Mouse (Mus musculus) erythroblast, adult 5-6 weeks (primary cell): ENCODE measurements around the gene Eps8l3. TPM values are rescaled to one million over a fixed set of nuclear protein-coding genes. Genes with fewer than 3 reads are reported as not detected.

Source experiments
- ATAC-seq: replicated peaks from 2 replicates; pipeline ENCODE4 v1.8.0; 2016; ENCODE audit warnings: moderate number of reproducible peaks, mild to moderate bottlenecking, moderate TSS enrichment, inconsistent platforms; ENCODE audit not compliant: poor library complexity, low FRiP score, severe bottlenecking
- total RNA-seq, 2 experiments: library from RNA; stranded (forward) in 1 of 2; stranded (reverse) in 1 of 2; fragments of 150-400 nt in 1 of 2; fragments of 200-764, 138-1000 nt in 1 of 2; gene quantifications; 2 replicates each; pipeline versions ENCODE4 v1.2.3 to v1.2.4; 2015 to 2017; ENCODE audit warnings: low replicate concordance in 2 of 2

Gene Eps8l3
- 1.5 TPM in 1 of 2 replicates, not detected in the other for total RNA-seq (2015; ENCODE audit: low replicate concordance)
- not detected in 2 replicates for total RNA-seq (2017; ENCODE audit: low replicate concordance)

- ATAC-seq = no peak
These were observed at the start of gene Eps8l3 for GRCm38 (mm10) chr3:107877005-107877404. Eps8l3 (plus strand) TSS chr3:107877229.

GRCm38 (mm10) chr3:107827873-107828405 lies 49.1 kb upstream of the Eps8l3 start:
- no peak for ATAC-seq

- no peak for ATAC-seq
These were observed 48.5 kb upstream of the Eps8l3 start for GRCm38 (mm10) chr3:107828518-107828917.

- no peak for ATAC-seq
These were observed 48.0 kb upstream of the Eps8l3 start for GRCm38 (mm10) chr3:107828997-107829396.

- no peak for ATAC-seq
These were observed 47.4 kb upstream of the Eps8l3 start for GRCm38 (mm10) chr3:107829625-107830024.

- ATAC-seq = no peak
These were observed 45.0 kb upstream of the Eps8l3 start for GRCm38 (mm10) chr3:107831875-107832554.

GRCm38 (mm10) chr3:107832645-107833044 lies 44.4 kb upstream of the Eps8l3 start:
- no peak for ATAC-seq

GRCm38 (mm10) chr3:107833370-107833769 lies 43.7 kb upstream of the Eps8l3 start:
- no peak for ATAC-seq

GRCm38 (mm10) chr3:107833872-107834341 lies 43.1 kb upstream of the Eps8l3 start:
- ATAC-seq = no peak

- no peak for ATAC-seq
These were observed 41.7 kb upstream of the Eps8l3 start for GRCm38 (mm10) chr3:107835301-107835700.

GRCm38 (mm10) chr3:107839855-107840254 lies 37.2 kb upstream of the Eps8l3 start:
- no peak for ATAC-seq

- no peak for ATAC-seq
These were observed 36.2 kb upstream of the Eps8l3 start for GRCm38 (mm10) chr3:107840855-107841254.

GRCm38 (mm10) chr3:107841370-107841769 lies 35.7 kb upstream of the Eps8l3 start:
- ATAC-seq = no peak

GRCm38 (mm10) chr3:107843406-107843805 lies 33.6 kb upstream of the Eps8l3 start:
- ATAC-seq = no peak

- ATAC-seq = no peak
These were observed 33.0 kb upstream of the Eps8l3 start for GRCm38 (mm10) chr3:107844001-107844400.

GRCm38 (mm10) chr3:107844499-107844898 lies 32.5 kb upstream of the Eps8l3 start:
- no peak for ATAC-seq

- ATAC-seq = no peak
These were observed 30.9 kb upstream of the Eps8l3 start for GRCm38 (mm10) chr3:107846175-107846574.

GRCm38 (mm10) chr3:107846835-107847234 lies 30.2 kb upstream of the Eps8l3 start:
- no peak for ATAC-seq

- no peak for ATAC-seq
These were observed 28.9 kb upstream of the Eps8l3 start for GRCm38 (mm10) chr3:107848126-107848525.

- no peak for ATAC-seq
These were observed 27.9 kb upstream of the Eps8l3 start for GRCm38 (mm10) chr3:107849000-107849692.

- no peak for ATAC-seq
These were observed 27.4 kb upstream of the Eps8l3 start for GRCm38 (mm10) chr3:107849693-107850031.
